Mouse (Mus musculus) liver, embryonic 14.5 days (tissue): ENCODE measurements at regions not wholly inside any gene's neighbourhood (a gene's known extent, or its start where the extent isn't known, plus 50 kb on each side); places are given as distances from the start of the nearest gene placed in this dataset.

ENCODE experiments used
- CTCF ChIP-seq: IDR thresholded peaks from 2 replicates; pipeline ENCODE4 v1.5.1; 2016; ENCODE audit warnings: antibody characterized with exemption, low read depth, control low read depth
- EP300 ChIP-seq: IDR thresholded peaks from 2 replicates; pipeline ENCODE4 v1.6.1; 2016; ENCODE audit warnings: antibody characterized with exemption, low read depth

DNA sequence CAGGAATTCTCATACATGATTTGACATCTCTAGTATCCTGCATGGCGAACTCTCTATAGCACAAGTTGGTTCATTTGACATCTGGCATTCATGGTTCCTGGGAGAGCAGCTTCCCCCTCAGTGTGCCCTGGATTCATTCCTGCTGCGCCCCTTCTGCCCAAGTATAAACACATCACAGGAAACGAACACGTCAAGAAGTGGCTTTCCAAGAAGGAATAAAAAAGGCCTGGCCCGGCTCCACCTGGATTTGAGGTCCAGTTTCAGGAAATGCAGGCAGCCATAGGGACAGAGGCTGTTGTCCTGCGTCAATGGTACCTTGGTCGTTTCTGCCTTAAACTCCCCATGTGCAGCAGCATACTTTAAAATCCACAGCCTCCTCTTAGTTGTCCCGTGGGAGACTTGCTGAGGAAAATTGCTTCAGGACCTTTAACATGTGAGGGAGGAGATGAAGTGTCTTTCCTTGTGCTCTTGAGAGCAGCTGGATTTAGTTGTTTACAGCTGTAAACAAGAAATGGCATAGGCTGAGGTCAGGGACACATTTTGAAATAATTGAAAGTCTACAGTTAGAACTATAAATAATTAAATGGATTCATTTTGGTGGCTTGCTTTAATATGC is 226.9 kb upstream of the Nr2f1 start:
- no peak for TF ChIP-seq CTCF
- TF ChIP-seq EP300, result no peak
